Comparison of ENCODE assay signal across 9 mouse cellular contexts in the genomic region with DNA sequence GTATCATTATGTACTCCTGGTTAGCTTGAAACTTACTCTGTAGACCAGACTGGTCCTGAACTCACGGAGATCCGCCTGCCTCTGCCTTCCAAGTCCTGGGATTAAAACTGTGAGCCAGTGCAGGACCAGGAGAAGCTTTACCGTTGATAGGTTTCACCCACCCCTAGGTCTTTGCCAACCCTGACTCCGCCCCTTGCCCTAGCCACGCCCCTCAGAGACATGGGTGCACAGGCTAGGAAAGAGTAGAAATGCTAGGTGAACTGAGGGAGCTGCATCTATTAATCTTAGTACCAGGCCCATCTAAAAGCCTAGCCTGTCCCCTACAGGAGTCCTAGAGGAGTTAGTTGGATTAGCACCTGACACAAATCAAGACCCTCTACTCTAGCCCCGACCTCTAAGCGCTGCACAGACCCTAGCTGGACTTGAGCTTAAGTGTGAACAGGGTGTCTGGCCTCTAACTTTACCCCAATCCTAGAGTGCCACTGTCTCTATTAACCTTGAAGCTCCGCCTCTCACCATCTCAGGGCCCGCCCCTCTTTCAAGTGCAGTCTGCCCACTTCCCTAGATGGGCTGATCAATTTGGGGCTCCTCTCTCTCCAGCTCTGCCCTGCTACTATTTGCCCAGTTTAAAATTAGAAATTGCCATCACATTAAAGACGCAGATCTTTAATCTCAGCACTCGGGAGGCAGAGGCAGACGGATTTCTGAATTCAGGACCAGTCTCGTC. TPM values are rescaled to one million over a fixed set of nuclear protein-coding genes. Genes with fewer than 3 reads are reported as not detected.
DNase-seq lines count a peak whose midpoint lies in the region; ATAC-seq lines count a peak whose summit lies in the region.
"Had no signal": no experiment of that assay in that cellular context is flagged by ENCODE, and none has a peak within 500 bp of the region (broad histone marks: within the 10 kb centered on the region; RNA-seq: fewer than 3 reads in every experiment).

No protein-coding gene starts in this region.

- H3K4me2 ChIP-seq in heart, embryonic 13.5 days, result peak overlapping the region; percentile 71
- H3K4me2 ChIP-seq in limb, embryonic 13.5 days (replicated peaks), result peak overlapping the region; percentile 74

- WGBS in heart, embryonic 13.5 days, result 74% methylated on average over 13 of the region's 13 CpGs
- 76% methylated on average over 13 of the region's 13 CpGs for WGBS in limb, embryonic 13.5 days

- DNase-seq in heart, adult 9 months (ENCODE audit: low spot score in 2 of 2), result no peak
- DNase-seq in thymus, postnatal 4 days, result peak; percentile 73
- no peak for DNase-seq in thymus, adult 18-20 months
- no peak for DNase-seq in cerebellum, adult 18-20 months
- DNase-seq in right cerebral cortex, postnatal 10 days (ENCODE audit: low spot score in 2 of 2), result no peak
- no peak for DNase-seq in gastrocnemius, postnatal 25 days
- DNase-seq: right cerebral cortex, postnatal 25 days had no signal

- ATAC-seq in heart, embryonic 13.5 days (ENCODE audit: extremely low read depth, insufficient number of reproducible peaks, low FRiP score, low TSS enrichment), result no peak
- no peak for ATAC-seq in limb, embryonic 13.5 days (ENCODE audit: low FRiP score, low read depth)

- peak overlapping the region; percentile 62 for H3K4me3 ChIP-seq in heart, embryonic 13.5 days
- peak overlapping the region; percentile 72 for H3K4me3 ChIP-seq in limb, embryonic 13.5 days

- peaks cover 47% of the 10 kb centered on the region for H3K36me3 ChIP-seq in heart, embryonic 13.5 days
- peaks cover 49% of the 10 kb centered on the region for H3K36me3 ChIP-seq in limb, embryonic 13.5 days

- H3K9ac ChIP-seq in heart, embryonic 13.5 days, result peak overlapping the region; percentile 91
- peak overlapping the region; percentile 92 for H3K9ac ChIP-seq in limb, embryonic 13.5 days

- peaks cover 28% of the 10 kb centered on the region for H3K4me1 ChIP-seq in heart, embryonic 13.5 days
- peaks cover 40% of the 10 kb centered on the region for H3K4me1 ChIP-seq in limb, embryonic 13.5 days

- peak overlapping the region; percentile 90 for H3K27ac ChIP-seq in heart, embryonic 13.5 days (replicated peaks)
- peak overlapping the region; percentile 92 for H3K27ac ChIP-seq in limb, embryonic 13.5 days

- H3K27me3 ChIP-seq in heart, embryonic 13.5 days (replicated peaks), result no peaks in the 10 kb centered on the region
- H3K27me3 ChIP-seq in limb, embryonic 13.5 days, result no peaks in the 10 kb centered on the region

- no peaks in the 10 kb centered on the region for H3K9me3 ChIP-seq in heart, embryonic 13.5 days
- H3K9me3 ChIP-seq in limb, embryonic 13.5 days, result no peaks in the 10 kb centered on the region

RNA-seq across cellular contexts. Expression of gene Rcn3, which starts 1.6 kb away (rescaled TPM):
- 271 and 277 TPM in 2 replicates for polyA plus RNA-seq in heart, embryonic 13.5 days (2015; fragmentation: Nextera tagmentation; extraction: Ambion mirVana)
- 462 and 483 TPM in 2 replicates for polyA plus RNA-seq in limb, embryonic 13.5 days (2015; fragmentation: Nextera tagmentation; extraction: Ambion mirVana)
- total RNA-seq in gastrocnemius, postnatal 25 days (2021), result 10 to 100 TPM; 24.0 to 32.8 TPM

RNA-seq across cellular contexts. Expression of gene Fcgrt, which starts 13.2 kb away (rescaled TPM):
- polyA plus RNA-seq in heart, embryonic 13.5 days (2015; fragmentation: Nextera tagmentation; extraction: Ambion mirVana), result 38.0 and 38.1 TPM in 2 replicates
- polyA plus RNA-seq in limb, embryonic 13.5 days (2015; fragmentation: Nextera tagmentation; extraction: Ambion mirVana), result 44.0 and 45.4 TPM in 2 replicates
- 10 to 100 TPM; 40.3 to 54.5 TPM for total RNA-seq in gastrocnemius, postnatal 25 days (2021)

RNA-seq across cellular contexts. Expression of gene Prrg2, which starts 27.9 kb away (rescaled TPM):
- 12.5 and 13.6 TPM in 2 replicates for polyA plus RNA-seq in heart, embryonic 13.5 days (2015; fragmentation: Nextera tagmentation; extraction: Ambion mirVana)
- polyA plus RNA-seq in limb, embryonic 13.5 days (2015; fragmentation: Nextera tagmentation; extraction: Ambion mirVana), result 22.3 and 24.5 TPM in 2 replicates
- 1 to 10 TPM; 6.9 to 9.1 TPM for total RNA-seq in gastrocnemius, postnatal 25 days (2021)

RNA-seq across cellular contexts. Expression of gene Nosip, which starts 28.2 kb away (rescaled TPM):
- 46.6 and 49.6 TPM in 2 replicates for polyA plus RNA-seq in heart, embryonic 13.5 days (2015; fragmentation: Nextera tagmentation; extraction: Ambion mirVana)
- 71.2 and 71.4 TPM in 2 replicates for polyA plus RNA-seq in limb, embryonic 13.5 days (2015; fragmentation: Nextera tagmentation; extraction: Ambion mirVana)
- total RNA-seq in gastrocnemius, postnatal 25 days (2021), result 10 to 100 TPM; 30.8 to 31.6 TPM

RNA-seq across cellular contexts. Expression of gene Rps11, which starts 33.8 kb away (rescaled TPM):
- polyA plus RNA-seq in heart, embryonic 13.5 days (2015; fragmentation: Nextera tagmentation; extraction: Ambion mirVana), result 982 and 1,095 TPM in 2 replicates
- 1,512 and 1,535 TPM in 2 replicates for polyA plus RNA-seq in limb, embryonic 13.5 days (2015; fragmentation: Nextera tagmentation; extraction: Ambion mirVana)
- total RNA-seq in gastrocnemius, postnatal 25 days (2021), result 100 to 1,000 TPM; 413 to 448 TPM
